Mouse (Mus musculus): ENCODE results near the gene Pck2.

GRCm38 (mm10) chr14:55586149-55586548 lies 46.1 kb downstream of the Pck2 start:
- TF ChIP-seq POLR2A (IDR thresholded peaks at IDR 0.05; ENCODE audit: borderline replicate concordance, low read depth, low read length) (no peak), CTCF (IDR thresholded peaks at IDR 0.05; ENCODE audit: low read depth, low read length) (no peak)

Data from bone marrow macrophage, adult 2 months (primary cell).